Mouse (Mus musculus) hindbrain, embryonic 11.5 days (tissue): ENCODE results near the gene Olfr1316. TPM values are rescaled to one million over a fixed set of nuclear protein-coding genes. Genes with fewer than 3 reads are reported as not detected.

Source experiments
- ATAC-seq: fragments of 200-750 bp; cut with Nextera tagmentation; 2 replicates; pipeline ENCODE4 v1.8.0; 2017; ENCODE audit warnings: mild to moderate bottlenecking, moderate TSS enrichment, moderate library complexity; ENCODE audit not compliant: low FRiP score
- DNase-seq: peaks from one replicate; pipeline ENCODE4 v3.0.0-alpha.2; 2015; ENCODE audit warnings: low spot score
- H3K27ac ChIP-seq: fragments of 300-500 bp; sonication (generic); 2 replicates; pipeline ENCODE4 v1.5.1; 2014; ENCODE audit warnings: mild to moderate bottlenecking, low read depth, low read length
- H3K27me3 ChIP-seq: fragments of 300-500 bp; sonication (generic); 2 replicates; pipeline ENCODE4 v1.6.1; 2014; ENCODE audit warnings: mild to moderate bottlenecking, low read length, moderate library complexity, mixed read lengths; ENCODE audit not compliant: control insufficient read depth, insufficient read depth
- H3K36me3 ChIP-seq: fragments of 300-500 bp; sonication (generic); 2 replicates; pipeline ENCODE4 v1.6.1; 2014; ENCODE audit warnings: mild to moderate bottlenecking, low read length, moderate library complexity, mixed read lengths; ENCODE audit not compliant: control insufficient read depth, insufficient read depth
- H3K4me1 ChIP-seq: fragments of 300-500 bp; sonication (generic); replicated peaks from 2 replicates; pipeline ENCODE4 v1.6.1; 2014; ENCODE audit warnings: low read length, mixed read lengths; ENCODE audit not compliant: control insufficient read depth, insufficient read depth
- H3K4me2 ChIP-seq: fragments of 300-500 bp; sonication (generic); replicated peaks from 2 replicates; pipeline ENCODE4 v1.6.1; 2014; ENCODE audit warnings: mild to moderate bottlenecking, low read depth, low read length
- H3K4me3 ChIP-seq: fragments of 300-500 bp; sonication (generic); 2 replicates; pipeline ENCODE4 v1.5.1; 2014; ENCODE audit warnings: low read depth, low read length
- H3K9ac ChIP-seq: fragments of 300-500 bp; sonication (generic); 2 replicates; pipeline ENCODE4 v1.6.1; 2014; ENCODE audit warnings: low read depth, low read length
- H3K9me3 ChIP-seq: fragments of 300-500 bp; sonication (generic); 2 replicates; pipeline ENCODE4 v1.6.1; 2016; ENCODE audit warnings: low read length; ENCODE audit not compliant: control insufficient read depth
- whole genome bisulfite sequencing: fragments of 180-500 bp; shearing (Covaris S2); extraction: QIAGEN DNeasy Blood & Tissue Kit; methylation state at CpG from one replicate; pipeline ENCODE4 v1.1.7; 2014; 5-methylcytosine and 5-hydroxymethylcytosine counted together
- polyA plus RNA-seq: library from polyadenylated mRNA; unstranded; fragments of >200 nt; fragmentation: Nextera tagmentation; extraction: Ambion mirVana; gene quantifications from 2 replicates; pipeline ENCODE4 v1.2.1, GENCODE M21; 2014

Gene Olfr1316
- not detected in 2 replicates for polyA plus RNA-seq

GRCm38 (mm10) chr2:112134877-112135276 lies at the start of gene Olfr1316:
Gene Olfr1316, minus strand, starts transcription at chr2:112134977.
- Histone ChIP-seq H3K9me3 (no peaks in the 10 kb centered on the region), H3K27me3 (no peaks in the 10 kb centered on the region), H3K4me2 (no peak within 1 kb of the TSS), H3K9ac (no peak within 1 kb of the TSS), H3K27ac (no peak within 1 kb of the TSS), H3K36me3 (no peaks in the 10 kb centered on the region), H3K4me3 (no peak within 1 kb of the TSS), H3K4me1 (no peaks in the 10 kb centered on the region)
- ATAC-seq (no peak), DNase-seq (no peak)
- 89% methylated on average over 2 of the region's 2 CpGs for WGBS

- ATAC-seq (no peak), DNase-seq (no peak)
- Histone ChIP-seq H3K4me2 (no peak within 1 kb of the TSS), H3K4me1 (no peaks in the 10 kb centered on the region), H3K27ac (no peak within 1 kb of the TSS), H3K9ac (no peak within 1 kb of the TSS), H3K4me3 (no peak within 1 kb of the TSS), H3K27me3 (no peaks in the 10 kb centered on the region), H3K9me3 (no peaks in the 10 kb centered on the region), H3K36me3 (no peaks in the 10 kb centered on the region)
Observed at GRCm38 (mm10) chr2:112153898-112154297, 19.1 kb upstream of the Olfr1316 start, which contains the start of gene Olfr1318. Gene Olfr1318, plus strand, starts transcription at chr2:112154198.

- Histone ChIP-seq H3K36me3 (no peaks in the 10 kb centered on the region), H3K27ac (no peak within 1 kb of the TSS), H3K4me3 (no peak within 1 kb of the TSS), H3K9ac (no peak within 1 kb of the TSS), H3K27me3 (no peaks in the 10 kb centered on the region), H3K9me3 (no peaks in the 10 kb centered on the region), H3K4me2 (no peak within 1 kb of the TSS), H3K4me1 (no peaks in the 10 kb centered on the region)
- DNase-seq (no peak), ATAC-seq (no peak)
- 82% methylated on average over 2 of the region's 2 CpGs for WGBS
Observed at GRCm38 (mm10) chr2:112140029-112140428, 5.3 kb upstream of the Olfr1316 start, which contains the start of gene Olfr1317. Gene Olfr1317, plus strand, starts transcription at chr2:112140329.

- Histone ChIP-seq H3K27me3 (no peaks in the 10 kb centered on the region), H3K4me3 (no peak within 1 kb of the TSS), H3K4me2 (no peak within 1 kb of the TSS), H3K36me3 (no peaks in the 10 kb centered on the region), H3K4me1 (no peaks in the 10 kb centered on the region), H3K9me3 (no peaks in the 10 kb centered on the region), H3K9ac (no peak within 1 kb of the TSS), H3K27ac (no peak within 1 kb of the TSS)
- ATAC-seq = no peak
- 88% methylated on average over 1 of the region's 1 CpGs for WGBS
- DNase-seq = no peak
Observed at GRCm38 (mm10) chr2:112115340-112115739, 19.4 kb downstream of the Olfr1316 start, which contains the start of gene Olfr1315-ps1. Gene Olfr1315-ps1, minus strand, starts transcription at chr2:112115440.

GRCm38 (mm10) chr2:112096681-112097080 lies 38.1 kb downstream of the Olfr1316 start, which contains the start of gene Olfr1314:
Gene Olfr1314, minus strand, starts transcription at chr2:112096781.
- Histone ChIP-seq H3K4me2 (no peak within 1 kb of the TSS), H3K27me3 (no peaks in the 10 kb centered on the region), H3K36me3 (no peaks in the 10 kb centered on the region), H3K4me3 (no peak within 1 kb of the TSS), H3K9me3 (no peaks in the 10 kb centered on the region), H3K4me1 (no peaks in the 10 kb centered on the region), H3K27ac (no peak within 1 kb of the TSS), H3K9ac (no peak within 1 kb of the TSS)
- DNase-seq = no peak
- no peak for ATAC-seq

GRCm38 (mm10) chr2:112077743-112078142 lies 57.0 kb downstream of the Olfr1316 start, which contains the start of gene Olfr1313:
Gene Olfr1313, minus strand, starts transcription at chr2:112077843.
- Histone ChIP-seq H3K36me3 (no peaks in the 10 kb centered on the region), H3K4me2 (no peak within 1 kb of the TSS), H3K9me3 (no peaks in the 10 kb centered on the region), H3K27me3 (no peaks in the 10 kb centered on the region), H3K4me3 (no peak within 1 kb of the TSS), H3K27ac (no peak within 1 kb of the TSS), H3K9ac (no peak within 1 kb of the TSS), H3K4me1 (no peaks in the 10 kb centered on the region)
- DNase-seq (no peak), ATAC-seq (no peak)

Other genes starting within 250 kb of the Olfr1316 start
- not detected in 2 replicates for gene Olfr1306, start 218.7 kb downstream of the Olfr1316 start, polyA plus RNA-seq
- gene Olfr1307, start 185.5 kb downstream of the Olfr1316 start, polyA plus RNA-seq = not detected in 2 replicates
- not detected in 2 replicates for gene Olfr1308, start 170.0 kb downstream of the Olfr1316 start, polyA plus RNA-seq
- not detected in 2 replicates for gene Olfr1309, start 144.7 kb downstream of the Olfr1316 start, polyA plus RNA-seq
- not detected in 2 replicates for gene Olfr1310, start 122.3 kb downstream of the Olfr1316 start, polyA plus RNA-seq
- gene Olfr1311, start 110.6 kb downstream of the Olfr1316 start, polyA plus RNA-seq = not detected in 2 replicates
- gene Olfr1312, start 84.7 kb downstream of the Olfr1316 start, polyA plus RNA-seq = not detected in 2 replicates
- gene Olfr1313, start 57.1 kb downstream of the Olfr1316 start, polyA plus RNA-seq = not detected in 2 replicates
- gene Olfr1314, start 38.2 kb downstream of the Olfr1316 start, polyA plus RNA-seq = not detected in 2 replicates
- not detected in 2 replicates for gene Olfr1315-ps1, start 19.5 kb downstream of the Olfr1316 start, polyA plus RNA-seq
- not detected in 2 replicates for gene Olfr1317, start 5.4 kb upstream of the Olfr1316 start, polyA plus RNA-seq
- not detected in 2 replicates for gene Olfr1318, start 19.2 kb upstream of the Olfr1316 start, polyA plus RNA-seq
- gene Lpcat4, start 104.5 kb upstream of the Olfr1316 start, polyA plus RNA-seq = 9.7 and 10.1 TPM in 2 replicates
- 0.05 and 0.07 TPM in 2 replicates for gene Nutm1, start 124.3 kb upstream of the Olfr1316 start, polyA plus RNA-seq
- 148 and 163 TPM in 2 replicates for gene Nop10, start 126.9 kb upstream of the Olfr1316 start, polyA plus RNA-seq
- 13.7 and 14.2 TPM in 2 replicates for gene Slc12a6, start 130.8 kb upstream of the Olfr1316 start, polyA plus RNA-seq
- not detected in 2 replicates for gene Gm21985, start 131.3 kb upstream of the Olfr1316 start, polyA plus RNA-seq
- 113 and 121 TPM in 2 replicates for gene Emc4, start 233.1 kb upstream of the Olfr1316 start, polyA plus RNA-seq
- 53.4 and 55.1 TPM in 2 replicates for gene Katnbl1, start 244.2 kb upstream of the Olfr1316 start, polyA plus RNA-seq